Mouse (Mus musculus) left cerebral cortex, postnatal 25 days (tissue): ENCODE measurements around the gene Zbtb20. TPM values are rescaled to one million over a fixed set of nuclear protein-coding genes. Genes with fewer than 3 reads are reported as not detected.
"Not testable (repeated sequence)": the region's sequence is repeated elsewhere in the genome, so short reads cannot be mapped to it uniquely, and the experiment has no call there.

Experiments used
- DNase-seq, 2 experiments: peaks; one replicate each; pipeline ENCODE4 v3.0.0; 2022; ENCODE audit warnings: low spot score in 2 of 2, mixed read lengths in 1 of 2
- intact Hi-C: fragments of 180-260 bp; cut with DNase I; formaldehyde crosslinking; loops from one replicate; pipeline ENCODE4 v1.15.1; 2025
- total RNA-seq, 2 experiments: library from RNA; stranded (reverse); gene quantifications; 2 replicates each; pipeline ENCODE4 v1.2.3; 2021

Zbtb20 gene
- total RNA-seq, 2 experiments from 2014 or later, result 43.0 to 58.8 TPM

DNA sequence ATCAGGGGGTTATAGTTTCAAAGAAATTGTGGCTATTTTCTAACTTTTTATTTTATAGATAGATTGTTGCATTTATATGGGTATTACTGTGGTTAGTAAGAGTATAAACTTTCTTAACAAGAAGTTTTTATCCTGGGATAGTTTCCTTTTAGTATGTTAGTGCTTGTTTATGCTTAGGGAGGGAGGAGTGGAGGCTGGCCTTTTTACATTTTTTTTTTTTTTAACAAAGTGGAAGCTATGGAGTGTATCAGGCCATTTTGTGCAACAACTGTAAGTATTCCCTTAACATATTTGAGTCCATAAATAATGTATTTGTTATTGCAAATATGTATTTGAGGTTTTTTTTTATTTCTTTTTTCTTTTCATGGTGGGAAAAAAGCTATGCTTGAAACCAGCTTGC is 32.7 kb downstream of the Zbtb20 start:
- intact Hi-C loops, result no loop called here
- no peak for DNase-seq

GRCm38 (mm10) chr16:42908896-42909295 is 33.2 kb downstream of the Zbtb20 start:
- no peak for DNase-seq
- intact Hi-C loops, result no loop called here

GRCm38 (mm10) chr16:42910016-42910415 is 34.3 kb downstream of the Zbtb20 start:
- intact Hi-C loops, result loop anchor here (5.0 to 10.0 kb wide), 5 partner anchors 73 to 738 kb away; no protein-coding TSS in a partner anchor
- DNase-seq, result no peak

DNA sequence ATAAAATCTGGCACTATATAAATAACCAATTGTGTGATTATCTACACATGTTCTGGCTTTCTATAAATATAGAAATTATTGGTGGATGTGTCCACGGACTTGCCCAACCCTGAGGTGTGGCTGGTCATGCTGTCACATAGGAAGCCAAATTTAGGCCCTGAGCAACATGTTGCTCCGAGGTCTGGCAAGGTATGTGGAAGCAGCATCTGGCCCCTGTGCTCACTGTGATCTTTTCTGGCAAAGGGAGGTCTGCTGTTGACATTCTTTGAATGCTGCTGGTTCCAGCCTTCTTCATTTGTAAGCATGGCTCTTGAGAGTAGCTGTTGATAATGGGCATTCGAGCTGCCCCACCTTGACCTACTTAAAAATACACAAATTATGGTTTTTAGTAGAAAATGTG is 35.0 kb downstream of the Zbtb20 start:
- no peak for DNase-seq

DNA sequence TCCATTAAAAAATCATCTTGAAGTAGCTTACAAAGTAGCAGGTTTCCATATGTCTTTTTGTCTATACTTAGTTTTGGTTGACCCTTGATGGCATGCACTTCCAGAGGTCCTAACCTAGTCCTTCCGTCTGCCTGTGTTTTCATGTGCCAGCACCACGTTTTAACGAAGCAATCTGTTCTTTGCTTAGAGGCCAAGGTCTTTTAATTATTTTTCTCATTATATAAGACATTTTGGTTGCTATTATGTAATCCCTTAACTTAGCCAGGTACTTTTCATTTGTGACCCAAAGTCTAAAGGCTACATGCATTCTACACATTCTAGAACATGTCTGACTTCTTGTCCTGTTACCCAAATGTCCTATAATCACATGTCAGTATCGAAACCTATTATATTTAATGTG is 35.6 kb downstream of the Zbtb20 start:
- intact Hi-C loops, result loop anchor here (5.0 to 10.0 kb wide), 5 partner anchors 74 to 739 kb away; no protein-coding TSS in a partner anchor
- no peak for DNase-seq

More for the DNA sequence above, 35.0 kb downstream of the Zbtb20 start:
- intact Hi-C loops, result loop anchor here (5.0 to 10.0 kb wide), 5 partner anchors 73 to 738 kb away; no protein-coding TSS in a partner anchor

GRCm38 (mm10) chr16:42911815-42912214 is 36.1 kb downstream of the Zbtb20 start:
- intact Hi-C loops, result loop anchor here (5.0 to 10.0 kb wide), 5 partner anchors 75 to 740 kb away; no protein-coding TSS in a partner anchor
- DNase-seq, result no peak

- DNase-seq, result no peak
- intact Hi-C loops, result loop anchor here (5.0 to 10.0 kb wide), 5 partner anchors 76 to 741 kb away; no protein-coding TSS in a partner anchor
Observed at GRCm38 (mm10) chr16:42913291-42913690, 37.6 kb downstream of the Zbtb20 start.

GRCm38 (mm10) chr16:42914457-42915085 is 38.9 kb downstream of the Zbtb20 start:
- intact Hi-C loops, result loop anchor here (5.0 to 10.0 kb wide), 5 partner anchors 77 to 742 kb away; no protein-coding TSS in a partner anchor
- peak; percentile 62 to 69 for DNase-seq

- intact Hi-C loops, result loop anchor here (10.0 kb wide), 2 partner anchors 645 to 655 kb away; no protein-coding TSS in a partner anchor
Observed at GRCm38 (mm10) chr16:42919992-42920760, 44.5 kb downstream of the Zbtb20 start.

DNA sequence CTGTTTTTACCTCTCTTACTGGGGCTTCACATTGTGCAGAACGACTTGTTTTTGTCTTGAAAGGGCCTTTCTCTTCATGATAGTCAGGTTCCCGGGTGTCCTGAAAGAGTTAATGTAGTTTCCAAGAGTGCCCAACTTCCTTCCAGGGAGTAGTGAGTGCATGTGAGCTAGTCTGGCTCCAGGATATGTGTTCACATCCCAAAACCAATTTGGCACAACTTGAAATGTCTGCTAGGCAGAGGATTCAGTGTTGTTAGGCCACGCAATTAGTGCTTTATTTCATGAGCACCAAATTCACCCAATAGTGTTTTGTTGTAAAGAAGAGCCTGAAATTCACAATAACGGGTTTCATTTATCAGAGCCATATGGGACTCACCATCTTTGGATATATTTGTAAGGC is 45.8 kb downstream of the Zbtb20 start:
- DNase-seq, result no peak
- intact Hi-C loops, result no loop called here

More at GRCm38 (mm10) chr16:42919992-42920760, 44.5 kb downstream of the Zbtb20 start:
- DNase-seq, result no peak

- DNase-seq, result no peak
- intact Hi-C loops, result no loop called here
Observed at GRCm38 (mm10) chr16:42938211-42938610, 62.5 kb downstream of the Zbtb20 start.

DNA sequence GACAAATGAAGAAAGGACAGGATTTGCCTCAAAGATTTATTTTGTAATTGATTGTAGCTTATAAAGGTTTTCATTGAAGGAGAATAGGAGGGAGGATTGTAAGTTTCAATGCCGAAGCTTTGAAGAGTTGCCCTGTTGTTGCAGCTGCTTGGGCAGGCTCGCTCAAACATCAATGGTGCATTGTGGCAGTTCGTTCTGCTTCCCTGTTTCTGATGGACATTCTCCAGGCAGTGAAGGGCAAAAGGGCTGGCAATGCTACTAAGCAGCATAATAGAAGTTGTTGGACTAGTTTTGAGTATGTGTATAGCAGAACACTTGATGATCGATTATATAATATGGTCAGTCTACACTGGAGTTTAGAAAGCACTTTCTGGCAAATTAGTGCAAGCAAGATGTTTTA is 71.3 kb downstream of the Zbtb20 start:
- DNase-seq, result peak; percentile 2 to 49
- intact Hi-C loops, result no loop called here

- DNase-seq, intact Hi-C loops: not testable (repeated sequence)
Observed at GRCm38 (mm10) chr16:42955401-42955800, 79.7 kb downstream of the Zbtb20 start.

- DNase-seq, result no peak
- intact Hi-C loops, result no loop called here
Observed at GRCm38 (mm10) chr16:42972872-42973271, 97.2 kb downstream of the Zbtb20 start.

DNA sequence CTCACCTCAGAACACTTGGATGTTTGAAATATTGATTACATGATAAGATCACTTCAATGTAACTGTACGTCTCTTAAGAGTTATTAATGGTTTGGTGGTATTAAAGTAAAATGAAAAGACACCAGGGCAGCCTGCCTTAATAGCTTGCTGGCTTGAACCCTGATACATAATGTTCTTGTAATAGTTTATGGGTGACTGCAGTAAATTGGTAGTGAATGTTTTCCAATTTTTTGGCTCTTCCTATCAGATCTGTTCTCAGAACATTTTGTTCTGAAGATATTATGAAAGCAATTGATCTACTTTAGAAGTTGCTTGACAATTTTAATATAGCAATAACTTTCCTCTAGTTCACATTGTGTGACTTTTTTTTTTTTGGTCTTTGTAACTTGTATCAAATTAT is 123.2 kb downstream of the Zbtb20 start:
- DNase-seq, result no peak
- intact Hi-C loops, result no loop called here

GRCm38 (mm10) chr16:43026351-43026750 is 150.7 kb downstream of the Zbtb20 start:
- intact Hi-C loops, result no loop called here
- no peak for DNase-seq

GRCm38 (mm10) chr16:43029243-43029642 is 153.6 kb downstream of the Zbtb20 start:
- intact Hi-C loops, result no loop called here
- peak in 1 of 2 experiments; percentile 2 for DNase-seq

- no peak for DNase-seq
Observed at GRCm38 (mm10) chr16:43035709-43036108, 160.0 kb downstream of the Zbtb20 start.

GRCm38 (mm10) chr16:43036510-43036909 is 160.8 kb downstream of the Zbtb20 start:
- intact Hi-C loops, result no loop called here
- DNase-seq, result no peak

More at GRCm38 (mm10) chr16:43035709-43036108, 160.0 kb downstream of the Zbtb20 start:
- intact Hi-C loops, result no loop called here

DNA sequence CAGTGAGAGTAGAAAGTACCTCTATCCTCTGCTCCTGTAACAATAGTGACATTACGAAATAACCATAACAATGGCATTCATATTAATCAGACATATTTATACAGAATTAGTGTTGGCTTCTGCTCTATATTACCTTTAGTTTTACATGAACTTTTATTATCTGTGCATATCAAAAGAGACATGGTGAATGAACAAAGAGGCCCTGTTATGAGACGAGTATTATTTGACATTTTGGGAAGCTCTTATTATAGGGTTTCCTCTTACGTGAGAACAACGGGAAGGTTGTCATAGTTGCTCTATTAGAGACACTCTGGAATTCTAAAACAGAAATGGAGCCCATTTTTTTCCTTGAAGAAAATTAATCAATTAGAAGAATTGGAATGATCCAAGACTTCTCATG is 161.6 kb downstream of the Zbtb20 start:
- intact Hi-C loops, result no loop called here
- no peak for DNase-seq
